Mouse (Mus musculus) heart, postnatal 0 days (tissue): ENCODE data around the gene Slpi.

Experiments
- CTCF ChIP-seq: IDR thresholded peaks from 2 replicates; pipeline ENCODE4 v1.5.1; 2016; ENCODE audit warnings: antibody characterized with exemption, control low read depth, low read depth
- EP300 ChIP-seq: IDR thresholded peaks from 2 replicates; pipeline ENCODE4 v1.6.1; 2016; ENCODE audit warnings: antibody characterized with exemption, low read depth

GRCm38 (mm10) chr2:164431676-164432465, 43.0 kb upstream of the Slpi start:
- TF ChIP-seq CTCF = no peak
- TF ChIP-seq EP300 = no peak
